Mouse (Mus musculus) cerebellum, adult 2 months (tissue): ENCODE results near the gene Olfr455. TPM values are rescaled to one million over a fixed set of nuclear protein-coding genes. Genes with fewer than 3 reads are reported as not detected.

Source experiments
- DNase-seq, 2 experiments: peaks; one replicate each; pipeline ENCODE4 v3.0.0; 2021
- H3K27ac ChIP-seq: fragments of 200-500 bp; 2 replicates; pipeline ENCODE4 v1.5.1; 2012; ENCODE audit warnings: low read length, control low read depth, inconsistent platforms; ENCODE audit not compliant: insufficient read depth
- H3K27me3 ChIP-seq: fragments of 200-500 bp; 2 replicates; pipeline ENCODE4 v1.6.1; 2012; ENCODE audit warnings: inconsistent platforms, mild to moderate bottlenecking, low read length, moderate library complexity; ENCODE audit not compliant: control insufficient read depth, insufficient read depth
- H3K4me1 ChIP-seq: fragments of 200-500 bp; 2 replicates; pipeline ENCODE4 v1.6.1; 2011; ENCODE audit warnings: low read length; ENCODE audit not compliant: control insufficient read depth, insufficient read depth
- H3K4me3 ChIP-seq: fragments of 200-500 bp; replicated peaks from 2 replicates; pipeline ENCODE3; 2011; ENCODE audit warnings: mild to moderate bottlenecking, low read depth, low read length, control low read depth; ENCODE audit not compliant: insufficient read depth
- CTCF ChIP-seq: fragments of 200-500 bp; IDR thresholded peaks from 2 replicates; pipeline ENCODE4 v1.5.1; 2011; ENCODE audit warnings: low read depth, mild to moderate bottlenecking, control low read depth, low read length, moderate library complexity, borderline replicate concordance; ENCODE audit not compliant: insufficient read depth
- POLR2A ChIP-seq: fragments of 200-500 bp; IDR thresholded peaks from 2 replicates; pipeline ENCODE4 v1.6.1; 2011; ENCODE audit warnings: low read length, control low read depth, borderline replicate concordance; ENCODE audit not compliant: insufficient read depth
- WGBS: fragments of 180-500 bp; shearing (Covaris S2); methylation state at CpG from one replicate; pipeline ENCODE4 v1.1.7; 2018; 5-methylcytosine and 5-hydroxymethylcytosine counted together
- polyA plus RNA-seq: library from polyadenylated mRNA; depleted of rRNA; stranded (reverse); fragments of >200 nt; gene quantifications from 2 replicates; pipeline ENCODE4 v1.2.3, GENCODE M21; 2012; rRNA removed

The Olfr455 gene
- polyA plus RNA-seq, 1 experiment, result not detected

DNA sequence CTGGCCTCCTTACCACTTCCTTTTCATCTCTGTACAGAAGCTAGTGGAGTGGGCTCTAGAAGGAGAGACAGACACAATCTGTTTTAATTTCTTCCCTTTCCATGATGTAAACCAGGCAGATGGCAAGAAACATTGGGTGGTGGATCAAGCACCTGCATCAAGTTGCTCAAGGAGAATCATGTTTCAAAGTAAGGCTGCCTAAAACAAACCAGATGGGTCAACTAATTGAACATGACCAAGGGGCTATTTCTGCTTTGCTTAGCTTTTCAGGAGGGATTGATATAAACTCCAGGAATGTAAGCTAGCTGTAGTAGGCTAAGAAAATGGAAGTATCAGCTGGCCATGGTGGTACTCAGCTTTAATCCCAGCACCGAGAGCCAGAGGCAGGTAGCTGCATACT lies 6.7 kb downstream of the Olfr455 start:
- Histone ChIP-seq H3K27me3 (no peaks in the 10 kb centered on the region), H3K27ac (no peak overlapping the region), H3K4me1 (no peaks in the 10 kb centered on the region), H3K4me3 (no peak overlapping the region)
- WGBS, result 97% methylated on average over 1 of the region's 1 CpGs
- no peak for DNase-seq
- no peak for TF ChIP-seq CTCF
- TF ChIP-seq POLR2A, result no peak

DNA sequence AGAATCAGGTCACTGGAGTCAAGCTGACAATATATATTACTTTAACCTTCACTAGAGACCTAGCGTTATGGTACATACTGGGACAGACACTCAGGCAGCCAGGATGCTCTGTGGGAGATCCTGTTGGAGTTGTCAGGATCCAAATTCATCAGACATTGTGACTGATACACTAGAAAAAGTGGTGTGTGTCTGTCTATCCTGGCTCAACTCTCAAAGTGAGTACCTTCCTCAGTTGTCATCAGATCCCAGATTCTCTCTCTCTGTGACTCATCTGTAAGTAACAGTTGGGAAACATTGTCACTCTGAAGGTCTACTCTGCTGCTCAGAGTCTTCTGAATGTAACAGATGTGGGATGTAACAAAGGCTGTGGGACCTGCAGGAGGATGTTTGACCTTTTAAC lies 7.7 kb downstream of the Olfr455 start:
- 67% methylated on average over 1 of the region's 1 CpGs for WGBS
- Histone ChIP-seq H3K4me3 (no peak overlapping the region), H3K4me1 (no peaks in the 10 kb centered on the region), H3K27ac (no peak overlapping the region), H3K27me3 (no peaks in the 10 kb centered on the region)
- DNase-seq, result no peak
- TF ChIP-seq CTCF, result no peak
- no peak for TF ChIP-seq POLR2A

DNA sequence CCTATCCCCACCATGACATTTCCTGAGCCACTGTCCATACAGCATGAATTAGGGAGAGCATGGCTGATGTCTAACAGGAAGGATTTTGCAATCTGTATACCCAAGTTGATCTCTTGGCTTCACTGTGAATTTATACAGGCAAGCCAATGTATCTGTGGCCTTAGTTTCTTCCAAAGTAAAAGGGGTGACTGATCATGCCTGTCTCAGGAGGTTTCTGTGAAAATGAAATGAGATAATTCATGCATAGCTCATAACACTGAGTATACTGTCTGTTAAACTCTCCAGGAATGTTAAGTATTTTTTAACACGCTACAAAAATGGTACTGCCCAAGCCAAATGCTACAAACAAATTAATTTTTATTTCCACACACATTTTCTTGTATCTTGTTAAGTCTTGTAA lies 33.9 kb downstream of the Olfr455 start:
- DNase-seq, result no peak
- no peaks in the 10 kb centered on the region for H3K4me1 ChIP-seq
- WGBS, result 80% methylated on average over 1 of the region's 1 CpGs
- no peak overlapping the region for H3K4me3 ChIP-seq
- H3K27me3 ChIP-seq, result no peaks in the 10 kb centered on the region
- TF ChIP-seq CTCF (no peak), POLR2A (no peak)
- H3K27ac ChIP-seq, result no peak overlapping the region

DNA sequence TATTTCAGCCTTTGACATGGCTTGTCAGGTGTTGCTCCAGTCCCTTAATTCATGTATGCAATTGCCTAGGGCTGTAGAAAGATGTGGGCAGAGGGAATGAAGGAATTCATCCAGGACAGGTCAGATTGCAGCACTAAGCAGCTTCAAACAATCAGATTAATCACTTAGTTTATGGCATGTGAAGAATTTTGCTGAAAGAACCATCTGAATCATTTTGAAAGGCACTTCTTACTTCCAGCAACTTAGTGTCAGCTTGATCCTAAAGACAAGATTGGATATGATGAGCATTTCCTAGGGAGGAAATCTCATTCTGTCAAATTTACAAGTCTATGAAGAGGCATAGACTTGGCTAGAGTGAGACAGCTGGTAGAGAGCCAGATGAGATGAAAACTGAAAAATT lies 38.1 kb downstream of the Olfr455 start:
- DNase-seq, result no peak
- TF ChIP-seq CTCF, result no peak
- TF ChIP-seq POLR2A, result no peak
- Histone ChIP-seq H3K27ac (no peak overlapping the region), H3K4me1 (no peaks in the 10 kb centered on the region), H3K4me3 (no peak overlapping the region), H3K27me3 (no peaks in the 10 kb centered on the region)

DNA sequence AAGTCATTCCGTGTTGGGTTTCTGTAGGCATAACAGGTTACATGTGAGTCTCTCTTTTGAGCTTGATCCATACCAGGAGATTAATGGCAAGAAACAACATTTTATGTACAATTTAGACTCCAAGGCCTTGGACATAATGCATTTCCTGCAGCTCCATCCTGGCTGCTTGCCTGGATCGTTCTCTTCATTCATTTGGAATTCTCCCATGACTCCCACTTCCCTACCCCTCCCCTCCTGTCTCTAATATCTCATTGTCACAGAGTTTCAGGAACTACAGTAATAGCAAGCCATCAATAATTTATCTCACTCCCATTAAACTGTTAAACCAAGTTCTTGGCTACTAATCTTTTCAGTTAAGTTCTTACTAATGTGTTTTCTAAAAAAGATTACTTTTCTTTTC lies 43.9 kb downstream of the Olfr455 start:
- TF ChIP-seq CTCF (no peak), POLR2A (no peak)
- DNase-seq, result no peak
- 61% methylated on average over 2 of the region's 2 CpGs for WGBS

DNA sequence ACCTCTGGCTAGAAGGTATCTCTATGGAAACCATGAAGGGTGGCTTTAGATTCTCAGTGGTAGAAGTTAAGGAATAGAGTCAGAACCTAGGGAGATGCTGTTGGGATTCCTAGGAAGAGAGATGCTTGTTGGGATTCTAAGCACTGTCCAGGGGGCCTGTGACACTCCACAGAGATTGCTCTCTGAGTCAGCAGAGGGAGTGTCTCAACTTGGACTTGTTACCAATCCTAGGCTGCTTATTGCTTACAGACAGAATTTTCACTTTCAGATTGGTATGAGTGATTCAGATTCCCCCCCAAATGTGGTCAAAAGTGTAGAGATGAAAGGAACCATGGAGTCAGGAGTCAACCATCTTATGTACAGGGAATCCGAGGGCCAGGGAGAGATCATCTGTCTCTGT lies 57.7 kb downstream of the Olfr455 start:
- DNase-seq, result no peak
- no peaks in the 10 kb centered on the region for H3K27me3 ChIP-seq
- H3K27ac ChIP-seq, result no peak overlapping the region
- no peak overlapping the region for H3K4me3 ChIP-seq
- no peaks in the 10 kb centered on the region for H3K4me1 ChIP-seq
- TF ChIP-seq CTCF (no peak), POLR2A (no peak)
- 66% methylated on average over 1 of the region's 1 CpGs for WGBS

More for the DNA sequence above, 43.9 kb downstream of the Olfr455 start:
- no peak overlapping the region for H3K27ac ChIP-seq
- no peaks in the 10 kb centered on the region for H3K27me3 ChIP-seq
- H3K4me1 ChIP-seq, result no peaks in the 10 kb centered on the region
- H3K4me3 ChIP-seq, result no peak overlapping the region

DNA sequence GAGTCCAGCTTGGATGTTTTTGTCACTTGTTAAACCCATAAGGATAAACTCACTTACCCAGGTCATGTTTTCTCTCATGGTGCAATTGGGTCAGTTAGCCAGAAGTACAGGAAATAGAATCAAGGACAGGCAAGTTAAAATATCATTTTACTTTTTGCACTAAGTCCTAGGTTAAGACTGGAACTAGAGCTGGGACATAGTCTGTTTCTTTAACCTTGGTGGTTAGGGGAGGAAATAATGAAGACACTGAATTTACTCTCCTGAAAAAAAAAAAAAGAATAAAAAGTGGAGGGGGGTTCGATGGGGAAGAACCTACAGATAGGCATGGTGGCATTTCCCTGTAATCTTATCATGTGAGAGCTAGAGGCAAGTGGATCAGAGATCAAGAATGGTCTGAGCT lies 60.3 kb downstream of the Olfr455 start, which contains the start of gene Olfr456:
Gene Olfr456 (minus strand): TSS at position 101 of the 400 bp plus-strand sequence.
- H3K27me3 ChIP-seq, result no peaks in the 10 kb centered on the region
- TF ChIP-seq CTCF (no peak), POLR2A (no peak)
- no peak within 1 kb of the TSS for H3K27ac ChIP-seq
- 84% methylated on average over 1 of the region's 1 CpGs for WGBS
- no peaks in the 10 kb centered on the region for H3K4me1 ChIP-seq
- no peak for DNase-seq
- H3K4me3 ChIP-seq, result no peak within 1 kb of the TSS

Other genes starting within 250 kb of the Olfr455 start
- gene Fam131b, start 222.9 kb downstream of the Olfr455 start, polyA plus RNA-seq, result 102 and 117 TPM in 2 replicates
- gene Zyx, start 198.0 kb downstream of the Olfr455 start, polyA plus RNA-seq, result 123 and 129 TPM in 2 replicates
- 0.43 and 0.46 TPM in 2 replicates for gene Epha1, start 174.3 kb downstream of the Olfr455 start, polyA plus RNA-seq
- 0.33 and 1.0 TPM in 2 replicates for gene Tas2r143, start 147.3 kb downstream of the Olfr455 start, polyA plus RNA-seq
- 0.72 and 0.84 TPM in 2 replicates for gene Tas2r135, start 142.2 kb downstream of the Olfr455 start, polyA plus RNA-seq
- gene Tas2r126, start 113.1 kb downstream of the Olfr455 start, polyA plus RNA-seq, result 0.19 and 0.20 TPM in 2 replicates
- gene Olfr458, start 82.4 kb downstream of the Olfr455 start, polyA plus RNA-seq, result not detected in 2 replicates
- gene Olfr457, start 71.3 kb downstream of the Olfr455 start, polyA plus RNA-seq, result not detected in 2 replicates
- not detected in 2 replicates for gene Olfr456, start 60.4 kb downstream of the Olfr455 start, polyA plus RNA-seq
- not detected in 2 replicates for gene Tcaf3, start 50.1 kb upstream of the Olfr455 start, polyA plus RNA-seq
- 0.55 and 0.87 TPM in 2 replicates for gene Tcaf2, start 97.7 kb upstream of the Olfr455 start, polyA plus RNA-seq
- 92.9 and 103 TPM in 2 replicates for gene Tcaf1, start 162.5 kb upstream of the Olfr455 start, polyA plus RNA-seq
- gene Olfr453, start 191.8 kb upstream of the Olfr455 start, polyA plus RNA-seq, result not detected in 2 replicates
- gene Olfr38, start 208.8 kb upstream of the Olfr455 start, polyA plus RNA-seq, result not detected in 2 replicates
- not detected in 2 replicates for gene Olfr452, start 237.5 kb upstream of the Olfr455 start, polyA plus RNA-seq